Mouse (Mus musculus): ENCODE results near the gene Klhl35. TPM values are rescaled to one million over a fixed set of nuclear protein-coding genes. Genes with fewer than 3 reads are reported as not detected.

Klhl35 gene
- polyA plus RNA-seq (2012; rRNA removed): 0.16 and 0.23 TPM in 2 replicates

DNA sequence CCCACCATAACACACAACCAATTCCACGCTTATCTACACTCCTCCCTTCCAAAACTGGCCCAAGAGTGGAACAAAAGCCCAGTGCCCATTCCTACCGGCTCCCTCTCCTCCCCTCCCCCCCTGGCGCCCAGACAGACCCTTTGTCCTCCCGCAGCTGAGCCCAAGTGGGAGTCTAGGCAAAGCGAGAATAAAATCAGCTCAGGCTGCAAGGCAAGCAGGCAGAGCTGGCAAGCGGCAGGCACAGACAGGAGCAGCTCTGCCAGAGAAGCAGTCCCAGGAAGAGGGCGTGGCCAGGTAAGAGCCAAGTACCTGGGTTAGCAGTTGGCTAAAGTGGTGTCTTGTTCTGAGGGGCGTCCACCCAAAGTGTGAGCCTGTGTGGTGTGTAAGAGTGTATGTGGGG, at the start of gene Klhl35:
Gene Klhl35, plus strand, starts transcription at position 194 of the 400 bp plus-strand sequence.
- no peaks in the 10 kb centered on the region for H3K27me3 ChIP-seq (replicated peaks; ENCODE audit: control insufficient read depth, insufficient read depth, low read length)
- DNase-seq: peak; percentile 20
- TF ChIP-seq POLR2A (IDR thresholded peaks at IDR 0.05; ENCODE audit: low read depth, low read length) (no peak), CTCF (conservative IDR thresholded peaks at IDR 0.05; ENCODE audit: insufficient read depth, insufficient read length, low read depth, low read length) (no peak)
- no peak within 1 kb of the TSS for H3K27ac ChIP-seq (ENCODE audit: insufficient read depth, low read depth, low read length)
- H3K36me3 ChIP-seq (ENCODE audit: control insufficient read depth, insufficient read depth, low read length): no peaks in the 10 kb centered on the region
- WGBS: 35% methylated on average over 8 of the region's 8 CpGs
- H3K4me3 ChIP-seq (ENCODE audit: insufficient read depth, low read depth, low read length): no peak within 1 kb of the TSS
- H3K4me1 ChIP-seq (ENCODE audit: control insufficient read depth, insufficient read depth, low read length): no peaks in the 10 kb centered on the region

DNA sequence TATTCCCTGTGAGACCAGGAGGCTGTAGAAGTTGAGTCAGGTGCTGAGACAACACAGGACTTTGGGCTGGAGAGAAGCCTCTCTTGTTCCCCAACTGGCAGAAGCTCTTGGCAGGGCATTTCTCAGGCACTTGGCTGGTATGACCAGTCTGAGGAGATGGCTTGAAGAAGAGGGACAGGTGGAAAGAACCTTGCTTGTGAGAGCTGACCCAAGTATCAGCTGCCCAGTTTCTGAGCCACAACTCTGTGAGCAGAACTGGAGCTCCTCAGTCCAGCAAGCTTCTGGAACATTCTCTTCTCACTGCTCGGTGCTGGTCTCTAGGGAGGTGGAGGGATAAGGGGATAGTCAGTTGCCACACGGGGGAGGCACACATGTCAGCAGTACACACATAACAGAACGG, 46.5 kb upstream of the Klhl35 start:
- peaks cover 10% of the 10 kb centered on the region; the same call in 1 of the 2 replicates for H3K4me1 ChIP-seq (ENCODE audit: control insufficient read depth, insufficient read depth, low read length)
- H3K27ac ChIP-seq (ENCODE audit: insufficient read depth, low read depth, low read length): no peak overlapping the region
- no peak overlapping the region for H3K4me3 ChIP-seq (ENCODE audit: insufficient read depth, low read depth, low read length)
- 64% methylated on average over 3 of the region's 3 CpGs for WGBS
- no peak for DNase-seq
- no peaks in the 10 kb centered on the region for H3K27me3 ChIP-seq (replicated peaks; ENCODE audit: control insufficient read depth, insufficient read depth, low read length)
- H3K36me3 ChIP-seq (ENCODE audit: control insufficient read depth, insufficient read depth, low read length): no peaks in the 10 kb centered on the region
- TF ChIP-seq POLR2A (IDR thresholded peaks at IDR 0.05; ENCODE audit: low read depth, low read length) (no peak), CTCF (conservative IDR thresholded peaks at IDR 0.05; ENCODE audit: insufficient read depth, insufficient read length, low read depth, low read length) (no peak)

DNA sequence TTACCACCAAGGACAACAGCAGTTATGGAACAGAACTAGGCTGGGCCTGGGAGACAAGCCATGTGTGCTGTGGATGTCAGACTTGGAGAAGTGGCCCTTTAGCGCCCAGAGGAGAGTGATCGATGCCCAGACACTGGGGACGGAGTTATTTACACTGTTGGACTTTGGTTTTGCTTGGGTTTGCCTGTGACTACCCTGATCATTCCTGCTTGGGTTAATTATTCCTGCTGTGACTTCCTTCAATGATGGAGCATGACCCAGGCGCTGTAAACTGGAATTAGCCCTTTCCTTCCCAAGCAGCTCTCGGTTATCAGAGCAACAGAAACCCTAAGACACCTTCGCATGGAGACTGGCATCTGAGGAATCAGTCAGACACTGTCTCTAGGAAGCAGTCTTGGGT, 44.8 kb upstream of the Klhl35 start:
- Histone ChIP-seq H3K36me3 (ENCODE audit: control insufficient read depth, insufficient read depth, low read length) (no peaks in the 10 kb centered on the region), H3K27ac (ENCODE audit: insufficient read depth, low read depth, low read length) (peak overlapping the region; percentile 33; the same call in 1 of the 2 replicates), H3K27me3 (replicated peaks; ENCODE audit: control insufficient read depth, insufficient read depth, low read length) (no peaks in the 10 kb centered on the region), H3K4me3 (ENCODE audit: insufficient read depth, low read depth, low read length) (no peak overlapping the region), H3K4me1 (ENCODE audit: control insufficient read depth, insufficient read depth, low read length) (peaks cover 10% of the 10 kb centered on the region; the same call in 1 of the 2 replicates)
- WGBS: 50% methylated on average over 6 of the region's 6 CpGs
- TF ChIP-seq POLR2A (IDR thresholded peaks at IDR 0.05; ENCODE audit: low read depth, low read length): no peak
- TF ChIP-seq CTCF (conservative IDR thresholded peaks at IDR 0.05; ENCODE audit: insufficient read depth, insufficient read length, low read depth, low read length): no peak
- peak; percentile 84 for DNase-seq

DNA sequence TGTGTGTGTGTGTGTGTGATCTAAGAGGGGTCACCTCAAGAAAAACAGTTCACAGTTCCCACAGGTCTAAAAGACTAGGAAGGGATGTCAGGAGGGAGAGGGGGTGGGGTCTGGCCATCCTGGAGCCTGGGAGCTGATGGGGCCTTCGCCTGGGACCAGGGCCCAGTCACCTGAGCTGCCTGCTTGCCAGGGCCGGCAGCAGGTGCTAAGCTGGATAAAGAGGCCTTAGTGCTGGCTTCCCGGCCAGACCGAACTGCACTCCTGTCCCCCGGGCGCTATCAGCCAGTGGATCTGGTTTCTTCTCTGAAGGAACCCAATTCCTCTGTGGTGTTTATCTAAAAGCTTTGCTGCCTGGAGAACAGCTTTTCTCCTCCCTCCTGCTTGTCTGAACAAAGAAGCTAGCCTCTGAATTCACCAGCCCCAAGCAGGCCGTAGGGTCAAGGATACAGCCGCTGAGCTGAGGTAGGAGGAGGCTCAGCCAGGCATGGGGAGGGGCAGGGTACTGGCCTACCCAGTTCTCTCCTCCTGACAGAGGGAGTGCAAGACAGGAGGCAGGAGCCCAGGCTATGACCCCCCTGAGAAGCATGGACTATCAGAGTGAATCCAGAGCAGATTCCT, 41.2 kb upstream of the Klhl35 start:
- WGBS: 52% methylated on average over 8 of the region's 8 CpGs
- TF ChIP-seq POLR2A (IDR thresholded peaks at IDR 0.05; ENCODE audit: low read depth, low read length) (no peak), CTCF (conservative IDR thresholded peaks at IDR 0.05; ENCODE audit: insufficient read depth, insufficient read length, low read depth, low read length) (no peak)
- peaks cover 10% of the 10 kb centered on the region; the same call in 1 of the 2 replicates for H3K4me1 ChIP-seq (ENCODE audit: control insufficient read depth, insufficient read depth, low read length)
- H3K27ac ChIP-seq (ENCODE audit: insufficient read depth, low read depth, low read length): no peak overlapping the region
- H3K4me3 ChIP-seq (ENCODE audit: insufficient read depth, low read depth, low read length): no peak overlapping the region
- no peak for DNase-seq
- no peaks in the 10 kb centered on the region for H3K36me3 ChIP-seq (ENCODE audit: control insufficient read depth, insufficient read depth, low read length)
- no peaks in the 10 kb centered on the region for H3K27me3 ChIP-seq (replicated peaks; ENCODE audit: control insufficient read depth, insufficient read depth, low read length)

DNA sequence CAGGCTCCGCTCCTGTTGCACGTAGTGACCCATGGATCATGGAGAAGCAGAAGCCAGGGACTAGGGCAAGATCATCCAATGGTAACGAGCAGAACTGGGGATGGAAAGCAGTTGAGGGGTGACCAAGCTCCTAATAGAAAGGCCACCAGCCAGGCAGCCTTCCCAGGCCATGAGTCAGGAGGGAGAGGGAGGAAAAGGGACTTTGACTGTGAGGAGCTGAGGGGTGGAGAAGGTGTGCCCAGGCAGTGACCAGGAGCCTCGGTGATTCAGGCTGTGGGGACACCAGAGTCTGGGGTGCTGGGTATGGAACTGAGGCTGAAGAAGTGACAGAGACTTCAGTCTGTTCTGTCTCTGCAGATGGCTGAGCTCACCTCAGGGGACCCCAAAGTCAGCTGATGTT, 40.1 kb upstream of the Klhl35 start:
- Histone ChIP-seq H3K4me1 (ENCODE audit: control insufficient read depth, insufficient read depth, low read length) (peaks cover 5% of the 10 kb centered on the region; the same call in 1 of the 2 replicates), H3K36me3 (ENCODE audit: control insufficient read depth, insufficient read depth, low read length) (no peaks in the 10 kb centered on the region), H3K4me3 (ENCODE audit: insufficient read depth, low read depth, low read length) (no peak overlapping the region), H3K27ac (ENCODE audit: insufficient read depth, low read depth, low read length) (no peak overlapping the region), H3K27me3 (replicated peaks; ENCODE audit: control insufficient read depth, insufficient read depth, low read length) (no peaks in the 10 kb centered on the region)
- no peak for TF ChIP-seq CTCF (conservative IDR thresholded peaks at IDR 0.05; ENCODE audit: insufficient read depth, insufficient read length, low read depth, low read length)
- TF ChIP-seq POLR2A (IDR thresholded peaks at IDR 0.05; ENCODE audit: low read depth, low read length): no peak
- DNase-seq: no peak
- WGBS: 77% methylated on average over 4 of the region's 4 CpGs

DNA sequence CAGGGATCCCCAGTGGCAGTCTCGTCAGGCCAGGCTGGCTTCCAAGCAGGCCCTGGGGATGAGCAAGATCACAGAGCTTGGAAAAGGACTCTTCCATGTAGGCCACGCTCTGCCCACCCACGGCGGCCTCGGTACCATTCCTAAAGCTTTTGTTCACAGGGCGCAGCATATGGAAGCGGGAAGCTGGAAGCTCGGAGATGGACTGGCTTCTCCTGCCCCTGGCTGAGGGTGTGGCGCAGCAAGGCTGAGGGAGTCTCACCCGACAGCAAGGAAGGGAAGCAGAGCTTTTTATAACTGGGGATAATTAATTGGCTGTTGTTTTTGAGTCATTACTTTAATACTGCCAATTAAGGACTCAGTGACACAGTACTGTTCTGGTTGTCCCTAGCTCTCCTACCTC, 38.8 kb upstream of the Klhl35 start:
- Histone ChIP-seq H3K36me3 (ENCODE audit: control insufficient read depth, insufficient read depth, low read length) (no peaks in the 10 kb centered on the region), H3K4me3 (ENCODE audit: insufficient read depth, low read depth, low read length) (no peak overlapping the region), H3K27me3 (replicated peaks; ENCODE audit: control insufficient read depth, insufficient read depth, low read length) (no peaks in the 10 kb centered on the region), H3K27ac (ENCODE audit: insufficient read depth, low read depth, low read length) (no peak overlapping the region), H3K4me1 (ENCODE audit: control insufficient read depth, insufficient read depth, low read length) (no peaks in the 10 kb centered on the region)
- no peak for DNase-seq
- 80% methylated on average over 10 of the region's 10 CpGs for WGBS
- TF ChIP-seq CTCF (conservative IDR thresholded peaks at IDR 0.05; ENCODE audit: insufficient read depth, insufficient read length, low read depth, low read length) (no peak), POLR2A (IDR thresholded peaks at IDR 0.05; ENCODE audit: low read depth, low read length) (no peak)

DNA sequence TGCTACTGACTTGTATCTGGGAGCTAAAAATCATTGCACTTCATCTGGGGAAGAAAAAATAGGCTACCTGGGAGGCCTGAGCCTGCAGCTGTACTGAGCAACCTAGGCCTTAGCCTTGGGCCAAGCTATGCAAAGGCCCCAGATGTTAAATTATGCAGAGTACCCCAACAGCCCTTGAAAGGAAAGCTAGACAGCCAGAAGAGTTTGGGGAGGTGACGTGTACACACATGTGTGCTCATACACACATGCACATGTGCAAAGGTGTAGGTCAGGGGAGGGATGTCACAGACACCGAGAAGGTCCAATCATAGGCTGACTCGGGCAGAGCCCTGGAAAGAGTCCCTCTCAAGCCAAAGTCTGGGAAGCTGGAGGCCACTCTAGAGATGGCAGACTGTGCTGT, 37.8 kb upstream of the Klhl35 start:
- H3K4me3 ChIP-seq (ENCODE audit: insufficient read depth, low read depth, low read length): no peak overlapping the region
- no peaks in the 10 kb centered on the region for H3K4me1 ChIP-seq (ENCODE audit: control insufficient read depth, insufficient read depth, low read length)
- no peak for DNase-seq
- WGBS: 98% methylated on average over 3 of the region's 3 CpGs
- TF ChIP-seq POLR2A (IDR thresholded peaks at IDR 0.05; ENCODE audit: low read depth, low read length) (no peak), CTCF (conservative IDR thresholded peaks at IDR 0.05; ENCODE audit: insufficient read depth, insufficient read length, low read depth, low read length) (no peak)
- H3K27ac ChIP-seq (ENCODE audit: insufficient read depth, low read depth, low read length): no peak overlapping the region
- no peaks in the 10 kb centered on the region for H3K27me3 ChIP-seq (replicated peaks; ENCODE audit: control insufficient read depth, insufficient read depth, low read length)
- no peaks in the 10 kb centered on the region for H3K36me3 ChIP-seq (ENCODE audit: control insufficient read depth, insufficient read depth, low read length)
